Mouse (Mus musculus): ENCODE measurements around the gene Adipoq.

DNA sequence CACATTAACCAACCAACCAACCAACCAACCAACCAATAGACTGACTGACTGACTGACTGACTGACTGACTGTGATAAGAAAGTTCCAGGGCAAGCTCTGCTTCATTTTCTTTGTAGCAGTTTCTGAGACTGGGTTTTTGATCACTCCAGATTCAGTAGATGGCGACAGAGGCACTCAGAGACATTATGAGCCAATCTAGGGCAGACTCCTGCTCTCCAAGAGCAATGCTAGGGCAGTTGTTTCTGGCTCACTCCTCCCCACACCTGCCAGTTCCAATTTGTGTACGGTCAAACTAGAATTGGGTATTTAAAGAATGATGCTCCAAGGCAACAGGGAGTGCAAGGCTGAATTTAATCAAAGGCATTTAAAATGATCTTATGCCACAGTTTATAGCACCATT lies 5.1 kb downstream of the Adipoq start:
- TF ChIP-seq CTCF (conservative IDR thresholded peaks at IDR 0.05 in 1 of 2, IDR thresholded peaks at IDR 0.05 in 1 of 2; ENCODE audit: low read depth in 2 of 2, low read length in 2 of 2) (peak in 1 of 2 experiments; percentile 87; a peak in 2 of 4 replicates), TCF12 (IDR thresholded peaks at IDR 0.05; ENCODE audit: low read depth, low read length) (no peak), POLR2AphosphoS2 (IDR thresholded peaks at IDR 0.05; ENCODE audit: low read depth, low read length) (no peak), CHD2 (IDR thresholded peaks at IDR 0.05; ENCODE audit: low read length) (no peak), MAFK (IDR thresholded peaks at IDR 0.05; ENCODE audit: insufficient replicate concordance, low read length) (no peak), SMC3 (IDR thresholded peaks at IDR 0.05; ENCODE audit: low read depth, low read length) (peak; percentile 94), SIN3A (IDR thresholded peaks at IDR 0.05; ENCODE audit: low read length) (0 out of 2 replicates have a peak, but pooled peaks have one; percentile 33), MXI1 (IDR thresholded peaks at IDR 0.05; ENCODE audit: low read depth, low read length) (no peak)
